Mouse (Mus musculus) liver, embryonic 11.5 days (tissue): Measurements from ENCODE around the gene Ttll5. TPM values are rescaled to one million over a fixed set of nuclear protein-coding genes. Genes with fewer than 3 reads are reported as not detected.

ENCODE experiments used
- ATAC-seq: fragments of 200-750 bp; cut with Nextera tagmentation; replicated peaks from 2 replicates; pipeline ENCODE4 v1.8.0; 2017; ENCODE audit warnings: moderate number of reproducible peaks, mild to moderate bottlenecking, moderate TSS enrichment, moderate library complexity; ENCODE audit not compliant: low FRiP score
- DNase-seq: peaks from one replicate; pipeline ENCODE4 v3.0.0-alpha.2; 2017; ENCODE audit warnings: low spot score
- H3K27ac ChIP-seq: fragments of 300-500 bp; sonication (generic); 2 replicates; pipeline ENCODE4 v1.5.1; 2014; ENCODE audit warnings: mild to moderate bottlenecking, low read depth, low read length, control low read depth
- H3K27me3 ChIP-seq: fragments of 300-500 bp; sonication (generic); replicated peaks from 2 replicates; pipeline ENCODE4 v1.6.1; 2014; ENCODE audit warnings: low read length, mixed read lengths; ENCODE audit not compliant: control insufficient read depth, insufficient read depth
- H3K36me3 ChIP-seq: fragments of 300-500 bp; sonication (generic); 2 replicates; pipeline ENCODE4 v1.6.1; 2014; ENCODE audit warnings: mild to moderate bottlenecking, low read length, moderate library complexity, mixed read lengths; ENCODE audit not compliant: control insufficient read depth, insufficient read depth
- H3K4me1 ChIP-seq: fragments of 300-500 bp; sonication (generic); replicated peaks from 2 replicates; pipeline ENCODE4 v1.6.1; 2014; ENCODE audit warnings: low read length, mixed read lengths; ENCODE audit not compliant: control insufficient read depth, insufficient read depth
- H3K4me2 ChIP-seq: fragments of 300-500 bp; sonication (generic); 2 replicates; pipeline ENCODE4 v1.6.1; 2014; ENCODE audit warnings: mild to moderate bottlenecking, control low read depth, moderate library complexity
- H3K4me3 ChIP-seq: fragments of 300-500 bp; sonication (generic); 2 replicates; pipeline ENCODE4 v1.5.1; 2014; ENCODE audit warnings: low read depth, low read length, control low read depth
- H3K9ac ChIP-seq: fragments of 300-500 bp; sonication (generic); 2 replicates; pipeline ENCODE4 v1.6.1; 2014; ENCODE audit warnings: low read depth, low read length, control low read depth
- H3K9me3 ChIP-seq: fragments of 300-500 bp; sonication (generic); 2 replicates; pipeline ENCODE4 v1.6.1; 2016; ENCODE audit warnings: low read length, inconsistent platforms, mixed read lengths; ENCODE audit not compliant: control insufficient read depth
- WGBS: fragments of 180-500 bp; shearing (Covaris S2); extraction: QIAGEN DNeasy Blood & Tissue Kit; methylation state at CpG from one replicate; pipeline ENCODE4 v1.1.7; 2014; 5-methylcytosine and 5-hydroxymethylcytosine counted together
- polyA plus RNA-seq: library from polyadenylated mRNA; unstranded; fragments of >200 nt; fragmentation: Nextera tagmentation; extraction: Ambion mirVana; gene quantifications from 2 replicates; pipeline ENCODE4 v1.2.1, GENCODE M21; 2014

The Ttll5 gene
- polyA plus RNA-seq, 1 experiment from 2014 or later, result 14.6 TPM

DNA sequence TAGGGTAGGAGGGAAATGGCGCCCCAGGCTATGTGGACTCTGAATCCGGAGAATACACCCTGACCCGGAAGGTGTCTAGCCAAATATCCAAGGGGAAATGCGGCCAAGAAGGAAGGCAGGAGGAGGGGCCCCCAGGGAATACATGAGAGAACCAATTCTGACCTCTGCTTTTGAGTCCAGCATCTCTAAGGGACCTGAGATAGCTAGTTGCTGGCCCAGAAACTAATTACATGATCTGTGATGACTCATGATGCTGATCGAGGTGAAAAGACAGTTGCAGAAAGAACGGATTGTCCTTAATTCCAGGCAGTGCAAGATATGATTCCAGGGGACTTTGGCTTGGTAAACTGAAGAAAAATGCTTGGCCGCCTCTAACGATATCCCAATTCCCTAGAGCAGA lies 232.5 kb downstream of the Ttll5 start:
- H3K27ac ChIP-seq, result no peak overlapping the region
- DNase-seq, result no peak
- H3K9me3 ChIP-seq, result no peaks in the 10 kb centered on the region
- no peak overlapping the region for H3K4me2 ChIP-seq
- 85% methylated on average over 8 of the region's 8 CpGs for WGBS
- H3K4me1 ChIP-seq, result no peaks in the 10 kb centered on the region
- no peak overlapping the region for H3K4me3 ChIP-seq
- H3K27me3 ChIP-seq, result no peaks in the 10 kb centered on the region
- H3K36me3 ChIP-seq, result no peaks in the 10 kb centered on the region; the same call in 1 of the 2 replicates
- ATAC-seq, result no peak
- no peak overlapping the region for H3K9ac ChIP-seq

DNA sequence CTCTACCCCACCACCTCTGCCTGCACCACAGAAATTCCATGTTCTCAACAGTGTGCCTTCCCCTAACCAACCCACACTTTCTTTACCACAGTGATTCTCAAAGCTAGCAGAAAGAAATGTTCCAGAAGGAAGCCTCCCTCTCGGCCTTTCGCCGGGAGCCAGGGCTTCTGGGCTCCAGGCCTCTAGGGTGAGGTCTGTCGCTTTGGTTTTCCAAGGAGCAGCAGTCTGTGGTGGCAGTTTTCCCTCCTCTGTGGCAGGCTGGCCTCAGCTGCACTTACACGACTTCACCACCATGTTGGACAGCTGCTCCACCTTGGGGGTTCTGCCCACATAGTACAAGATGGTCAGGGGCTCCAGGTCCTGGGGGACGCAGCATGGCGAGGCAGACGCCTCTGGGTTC lies 233.1 kb downstream of the Ttll5 start:
- ATAC-seq (no peak), DNase-seq (no peak)
- no peak overlapping the region for H3K4me2 ChIP-seq
- H3K27ac ChIP-seq, result no peak overlapping the region
- no peaks in the 10 kb centered on the region for H3K9me3 ChIP-seq
- no peaks in the 10 kb centered on the region for H3K27me3 ChIP-seq
- H3K36me3 ChIP-seq, result no peaks in the 10 kb centered on the region; the same call in 1 of the 2 replicates
- no peak overlapping the region for H3K4me3 ChIP-seq
- WGBS, result 82% methylated on average over 8 of the region's 8 CpGs
- H3K4me1 ChIP-seq, result no peaks in the 10 kb centered on the region
- H3K9ac ChIP-seq, result no peak overlapping the region

- H3K27me3 ChIP-seq, result no peaks in the 10 kb centered on the region
- no peak overlapping the region for H3K27ac ChIP-seq
- H3K4me1 ChIP-seq, result no peaks in the 10 kb centered on the region
- DNase-seq (no peak), ATAC-seq (no peak)
- WGBS, result 82% methylated on average over 6 of the region's 6 CpGs
- H3K9me3 ChIP-seq, result no peaks in the 10 kb centered on the region
- H3K4me3 ChIP-seq, result no peak overlapping the region
- H3K9ac ChIP-seq, result no peak overlapping the region
- no peaks in the 10 kb centered on the region; the same call in 1 of the 2 replicates for H3K36me3 ChIP-seq
- no peak overlapping the region for H3K4me2 ChIP-seq
These were observed 234.9 kb downstream of the Ttll5 start for GRCm38 (mm10) chr12:86059341-86059740.

DNA sequence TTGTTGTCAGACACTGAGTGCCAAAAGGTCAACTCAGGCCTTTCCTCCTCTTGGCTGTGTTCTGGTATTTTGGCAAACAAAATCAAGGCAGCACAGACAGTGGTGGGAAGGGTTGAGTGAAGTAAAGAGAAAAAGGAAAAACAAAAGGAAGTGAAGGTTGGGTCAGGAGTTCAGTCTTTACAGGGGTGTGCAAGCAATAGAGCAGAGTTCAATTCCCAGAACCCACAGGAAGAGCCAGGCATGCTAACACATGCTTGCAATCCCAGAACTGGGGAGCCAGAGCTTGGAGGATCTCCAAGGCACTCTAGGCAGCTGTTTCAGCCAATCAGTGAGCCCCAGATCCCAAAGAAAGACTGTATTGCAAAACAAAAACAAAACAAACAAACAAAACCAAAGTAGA lies 240.3 kb downstream of the Ttll5 start:
- Histone ChIP-seq H3K9me3 (no peaks in the 10 kb centered on the region), H3K27ac (no peak overlapping the region), H3K9ac (no peak overlapping the region), H3K4me2 (no peak overlapping the region), H3K36me3 (no peaks in the 10 kb centered on the region; the same call in 1 of the 2 replicates), H3K4me3 (no peak overlapping the region), H3K27me3 (no peaks in the 10 kb centered on the region), H3K4me1 (no peaks in the 10 kb centered on the region)
- no peak for ATAC-seq
- DNase-seq, result no peak

DNA sequence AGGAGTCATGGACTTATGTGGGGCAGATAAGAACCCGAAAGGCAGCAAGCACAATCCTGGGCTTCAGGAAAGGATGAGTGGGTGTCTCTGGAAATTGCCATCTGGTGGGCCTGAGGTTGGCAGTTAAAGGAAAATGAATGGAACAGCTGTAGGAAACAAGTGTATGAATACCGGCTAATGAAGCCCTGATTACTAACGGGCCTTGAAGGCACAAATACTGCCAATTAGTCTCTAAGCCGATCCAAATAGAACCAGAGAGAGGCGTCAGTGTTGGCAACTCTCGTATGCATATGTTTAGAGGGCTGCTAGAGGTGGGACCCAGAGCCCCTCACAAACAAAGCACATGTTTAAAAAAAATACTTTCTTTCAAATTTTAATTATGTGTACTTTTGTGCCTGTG lies 247.0 kb downstream of the Ttll5 start:
- Histone ChIP-seq H3K27ac (no peak overlapping the region), H3K4me1 (no peaks in the 10 kb centered on the region), H3K27me3 (peaks cover 7% of the 10 kb centered on the region; the same call in 1 of the 2 replicates), H3K4me2 (no peak overlapping the region), H3K9ac (no peak overlapping the region), H3K9me3 (no peaks in the 10 kb centered on the region), H3K4me3 (no peak overlapping the region), H3K36me3 (no peaks in the 10 kb centered on the region)
- ATAC-seq (no peak), DNase-seq (no peak)
- 87% methylated on average over 6 of the region's 6 CpGs for WGBS

DNA sequence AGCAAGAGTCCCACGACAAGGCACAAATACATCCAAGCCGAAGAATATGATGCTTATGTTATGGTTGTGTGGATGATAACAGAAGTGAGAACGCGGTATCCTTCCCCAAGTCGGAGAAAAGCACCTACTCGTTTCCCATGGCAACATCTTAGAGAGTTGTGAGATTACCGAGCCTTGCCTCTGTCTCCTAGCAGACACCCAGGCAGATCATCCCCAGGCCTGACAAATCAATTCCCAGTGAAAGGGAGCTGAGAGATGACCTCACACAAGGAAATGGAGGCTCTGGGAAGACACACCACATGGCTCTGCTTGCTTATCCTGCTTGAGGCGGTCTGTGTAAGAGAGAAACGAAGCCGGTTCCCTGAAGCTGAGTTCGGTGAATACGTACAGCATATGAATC lies 250.2 kb downstream of the Ttll5 start:
- Histone ChIP-seq H3K27me3 (peaks cover 26% of the 10 kb centered on the region), H3K27ac (no peak overlapping the region), H3K9ac (no peak overlapping the region), H3K4me2 (no peak overlapping the region), H3K9me3 (no peaks in the 10 kb centered on the region), H3K36me3 (no peaks in the 10 kb centered on the region), H3K4me3 (no peak overlapping the region), H3K4me1 (peaks cover 3% of the 10 kb centered on the region; the same call in 1 of the 2 replicates)
- WGBS, result 71% methylated on average over 12 of the region's 12 CpGs
- DNase-seq, result no peak
- ATAC-seq, result no peak

DNA sequence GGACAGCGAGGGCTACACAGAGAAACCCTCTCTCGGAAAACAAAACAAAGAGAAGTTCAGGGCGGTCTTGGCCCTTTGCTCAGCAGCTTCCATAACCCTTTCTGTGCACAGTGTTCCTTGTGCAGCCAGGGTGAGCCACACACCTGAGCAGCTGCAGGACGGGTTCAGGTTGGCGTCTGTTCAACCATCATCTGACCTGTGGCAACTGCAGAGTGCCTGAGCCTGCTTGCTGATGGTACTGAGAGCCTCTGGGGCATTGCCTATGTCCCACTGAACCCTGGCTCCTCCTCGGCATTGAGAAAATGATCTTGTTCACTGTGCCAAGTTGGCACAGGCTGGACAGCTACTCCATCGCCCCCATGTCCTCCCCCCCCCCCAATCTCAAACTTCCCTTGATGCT lies 250.9 kb downstream of the Ttll5 start:
- 87% methylated on average over 7 of the region's 7 CpGs for WGBS
- H3K9ac ChIP-seq, result no peak overlapping the region
- H3K27ac ChIP-seq, result no peak overlapping the region
- peaks cover 26% of the 10 kb centered on the region for H3K27me3 ChIP-seq
- no peaks in the 10 kb centered on the region for H3K9me3 ChIP-seq
- H3K36me3 ChIP-seq, result no peaks in the 10 kb centered on the region
- DNase-seq (no peak), ATAC-seq (no peak)
- no peak overlapping the region for H3K4me3 ChIP-seq
- peak overlapping the region; percentile 82 for H3K4me2 ChIP-seq
- H3K4me1 ChIP-seq, result peaks cover 3% of the 10 kb centered on the region; the same call in 1 of the 2 replicates

GRCm38 (mm10) chr12:86076321-86076901 lies 252.0 kb downstream of the Ttll5 start:
- no peak overlapping the region for H3K27ac ChIP-seq
- 19% methylated on average over 13 of the region's 13 CpGs for WGBS
- H3K27me3 ChIP-seq, result peaks cover 29% of the 10 kb centered on the region
- H3K4me3 ChIP-seq, result peak overlapping the region; percentile 59
- H3K36me3 ChIP-seq, result no peaks in the 10 kb centered on the region
- H3K4me1 ChIP-seq, result peaks cover 3% of the 10 kb centered on the region; the same call in 1 of the 2 replicates
- ATAC-seq, result no peak
- H3K9me3 ChIP-seq, result no peaks in the 10 kb centered on the region
- H3K4me2 ChIP-seq, result peak overlapping the region; percentile 82
- 0 out of 2 replicates have a peak overlapping the region, but pooled peaks have one; percentile 20 for H3K9ac ChIP-seq
- DNase-seq, result no peak

DNA sequence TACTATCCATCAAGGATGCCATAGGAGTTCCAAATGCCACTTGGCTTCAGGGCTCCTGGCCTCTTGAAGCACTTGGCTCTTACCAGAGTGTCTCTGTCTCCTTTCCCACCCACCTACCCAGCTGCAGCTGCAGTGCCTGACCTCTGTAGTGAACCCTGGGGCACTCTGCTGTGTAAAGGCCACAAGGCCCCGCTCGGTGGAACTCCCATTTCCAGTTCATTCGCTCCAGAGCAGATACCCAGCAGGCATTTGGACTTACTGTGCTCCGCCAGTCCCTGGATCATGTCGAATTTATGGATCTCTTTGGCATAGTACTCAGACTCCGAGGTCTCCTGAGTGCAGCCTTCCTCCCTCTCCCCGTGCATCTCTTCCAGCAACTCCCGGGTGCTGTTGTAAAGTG lies 252.9 kb downstream of the Ttll5 start:
- H3K27ac ChIP-seq, result no peak overlapping the region
- H3K4me2 ChIP-seq, result peak overlapping the region; percentile 82
- H3K36me3 ChIP-seq, result no peaks in the 10 kb centered on the region
- H3K27me3 ChIP-seq, result peaks cover 31% of the 10 kb centered on the region
- H3K9me3 ChIP-seq, result no peaks in the 10 kb centered on the region
- H3K9ac ChIP-seq, result peak overlapping the region; percentile 40; the same call in 1 of the 2 replicates
- DNase-seq (peak; percentile 37), ATAC-seq (no peak)
- peaks cover 3% of the 10 kb centered on the region; the same call in 1 of the 2 replicates for H3K4me1 ChIP-seq
- WGBS, result 51% methylated on average over 8 of the region's 8 CpGs
- peak overlapping the region; percentile 59 for H3K4me3 ChIP-seq
